Mouse (Mus musculus): Measurements from ENCODE around the gene Lage3.
A peak's percentile ranks its signal among the peaks of the same experiment; 100 is the strongest.
"Not testable (repeated sequence)": the region's sequence is repeated elsewhere in the genome, so short reads cannot be mapped to it uniquely, and the experiment has no call there.

Lage3 gene

DNA sequence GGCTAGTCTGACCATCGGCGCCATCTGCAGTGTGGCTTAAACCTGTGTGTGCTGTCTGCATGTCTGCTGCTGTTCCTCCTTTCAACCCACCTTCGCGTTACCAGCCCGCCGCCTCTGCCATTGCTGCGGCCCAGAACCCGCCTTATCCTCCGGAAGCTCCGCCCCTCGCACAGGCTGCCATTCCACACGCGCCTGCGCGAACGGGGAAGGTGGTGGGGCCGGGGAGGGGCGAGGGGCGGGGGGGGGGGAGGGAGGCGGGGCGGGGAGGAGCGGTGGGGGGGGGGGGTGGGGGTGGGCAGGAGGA is at the start of gene Lage3:
TSS of gene Lage3 (minus strand) at position 152 of the 304 bp plus-strand sequence.
- DNase-seq: peak; percentile 78 to 87

DNA sequence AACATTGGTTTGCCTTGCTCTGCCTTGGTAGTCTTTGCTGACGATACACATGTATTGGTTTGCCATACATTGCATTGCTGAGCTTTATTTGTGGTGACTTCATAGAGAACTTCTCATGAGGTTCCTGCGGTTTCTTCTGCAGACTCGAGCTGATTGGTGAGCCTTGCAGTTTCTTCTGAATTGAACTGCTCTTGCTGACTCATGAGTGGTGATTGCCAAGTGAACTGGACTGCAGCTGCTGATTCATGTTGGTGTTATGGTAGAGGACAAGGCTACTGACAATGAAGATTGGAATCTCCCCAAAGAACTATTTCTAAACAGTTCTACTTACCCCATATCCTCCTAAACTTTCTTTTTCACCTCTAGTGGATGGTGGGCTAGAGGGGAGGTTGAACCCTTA is 46.7 kb upstream of the Lage3 start:
- DNase-seq: no peak

GRCm38 (mm10) chrX:74392535-74393443 is 39.4 kb upstream of the Lage3 start, which contains the start of the genes Fam3a and Ikbkg:
Fam3a (minus strand) TSS chrX:74393272.
Ikbkg (plus strand) TSS chrX:74393290.
- peak; percentile 79 to 90 for DNase-seq

DNA sequence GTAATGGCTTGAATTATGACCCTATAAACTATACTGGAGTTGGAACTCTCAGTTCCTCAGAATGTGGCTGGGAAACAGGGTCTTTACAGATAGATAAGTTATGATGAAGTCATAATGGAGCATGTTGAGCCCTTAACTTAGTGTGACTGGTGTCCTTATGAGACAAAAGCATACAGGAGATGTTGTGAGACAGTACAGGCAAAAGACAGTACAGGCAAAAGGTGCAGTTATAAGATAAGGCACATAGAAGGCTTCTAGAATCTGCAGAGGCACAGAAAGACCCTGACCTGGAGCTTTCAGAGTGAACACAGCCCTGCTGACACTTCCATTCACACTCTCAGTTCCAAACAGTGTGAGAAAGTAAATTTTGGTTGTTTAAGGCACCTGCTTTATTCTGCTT is 34.7 kb upstream of the Lage3 start:
- DNase-seq: no peak

- no peak for DNase-seq
Measured at GRCm38 (mm10) chrX:74384451-74384850, 31.0 kb upstream of the Lage3 start.

DNA sequence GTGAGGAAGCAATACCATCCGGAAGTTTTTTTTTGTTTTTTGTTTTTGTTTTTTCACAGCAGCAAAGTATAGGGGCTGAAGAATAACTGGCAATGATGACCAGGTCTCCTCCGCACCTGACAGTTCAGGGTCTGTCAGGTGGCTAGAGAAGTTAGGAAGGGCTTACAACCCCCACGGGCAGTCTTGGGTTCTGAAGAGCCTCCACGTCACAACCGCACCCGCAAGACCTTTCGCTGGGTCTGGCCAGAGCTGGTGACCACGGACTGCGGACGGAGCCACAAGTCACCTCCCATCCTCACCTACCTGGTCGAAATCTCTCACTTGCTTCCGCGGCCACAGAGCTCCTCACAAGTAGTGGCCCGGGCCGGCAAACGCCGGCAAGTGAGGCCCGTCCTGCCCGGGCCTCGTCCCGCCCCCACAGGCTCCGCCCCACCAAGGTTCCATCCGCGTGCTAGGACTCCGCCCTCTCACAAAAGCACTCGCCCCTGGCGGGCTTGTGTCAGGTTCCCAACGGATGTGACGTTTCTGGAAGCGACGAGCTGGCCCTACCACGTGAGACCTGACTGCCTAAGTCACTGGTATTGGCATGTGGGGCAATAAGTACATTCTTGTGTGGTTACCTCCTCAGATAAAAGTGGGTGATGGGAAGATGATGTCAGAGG is 19.6 kb upstream of the Lage3 start, which contains the start of the genes Ubl4a and Slc10a3:
TSS of gene Ubl4a (minus strand) at position 331 of the 662 bp plus-strand sequence.
TSS of gene Slc10a3 (minus strand) at position 462 of the 662 bp plus-strand sequence.
- peak; percentile 83 to 88 for DNase-seq

GRCm38 (mm10) chrX:74368209-74368909 is 14.9 kb upstream of the Lage3 start:
- peak; percentile 61 to 66 for DNase-seq

DNA sequence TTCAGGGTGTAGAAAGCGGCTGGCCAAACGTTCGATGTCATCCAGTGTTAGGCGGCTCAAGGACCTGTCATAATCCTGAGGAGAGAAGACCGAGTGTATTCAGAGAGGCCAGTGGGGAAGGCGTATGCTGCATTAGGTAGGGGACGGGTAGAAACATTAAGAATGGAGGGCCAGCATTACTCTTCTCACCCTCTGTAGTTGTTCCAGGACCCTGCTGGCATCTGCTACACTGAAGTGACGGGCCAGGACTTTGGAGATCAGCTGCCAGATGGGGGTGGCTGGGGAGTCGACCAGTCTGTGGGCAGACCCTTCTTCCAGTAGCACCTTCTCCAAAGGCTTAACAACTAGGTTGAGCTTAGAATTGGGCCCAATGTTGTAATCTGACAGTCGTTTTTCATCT is 14.1 kb upstream of the Lage3 start:
- DNase-seq: no peak

- no peak for DNase-seq
Measured at GRCm38 (mm10) chrX:74359171-74359570, 5.8 kb upstream of the Lage3 start.

DNA sequence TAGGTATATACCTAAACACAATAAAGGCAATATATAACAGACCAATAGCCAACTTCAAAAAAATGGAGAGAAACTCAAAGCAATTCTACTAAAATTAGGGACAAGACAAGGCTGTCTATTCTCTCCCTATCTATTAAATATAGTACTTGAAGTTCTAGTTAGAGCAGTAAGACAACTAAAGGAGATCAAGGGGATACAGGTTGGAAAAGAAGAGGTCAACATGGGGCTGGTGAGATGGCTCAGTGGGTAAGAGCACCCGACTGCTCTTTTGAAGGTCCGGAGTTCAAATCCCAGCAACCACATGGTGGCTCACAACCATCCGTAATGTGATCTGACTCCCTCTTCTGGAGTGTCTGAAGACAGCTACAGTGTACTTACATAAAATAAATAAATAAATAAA is 3.7 kb upstream of the Lage3 start:
- DNase-seq: not testable (repeated sequence)

- no peak for DNase-seq
Measured at GRCm38 (mm10) chrX:74352645-74353466, 562 bp downstream of the Lage3 start.

GRCm38 (mm10) chrX:74330166-74330930 is 23.1 kb downstream of the Lage3 start:
- DNase-seq: no peak

DNA sequence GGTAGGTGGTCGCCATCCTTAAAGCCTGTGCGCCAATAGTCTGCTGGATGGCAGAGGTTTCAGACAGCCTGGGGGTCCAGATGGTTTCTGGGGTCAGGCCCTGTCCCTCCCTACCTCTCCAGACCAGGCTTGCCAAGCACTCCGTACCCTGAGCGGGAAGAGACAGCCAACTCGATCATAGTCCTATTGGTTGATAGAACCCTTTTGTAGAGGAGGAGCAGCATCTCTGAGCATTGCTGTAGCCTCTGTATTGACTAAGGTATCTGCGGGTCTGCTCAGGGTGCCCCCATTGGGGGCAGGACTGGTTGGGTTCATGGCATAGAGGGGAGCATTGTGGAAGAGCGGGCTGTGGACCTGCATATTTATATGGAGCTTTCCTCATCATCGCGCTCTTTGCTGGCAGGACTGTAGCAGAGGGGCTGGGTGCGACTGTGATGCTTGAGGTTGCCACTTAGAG is 24.2 kb downstream of the Lage3 start:
- no peak for DNase-seq

DNA sequence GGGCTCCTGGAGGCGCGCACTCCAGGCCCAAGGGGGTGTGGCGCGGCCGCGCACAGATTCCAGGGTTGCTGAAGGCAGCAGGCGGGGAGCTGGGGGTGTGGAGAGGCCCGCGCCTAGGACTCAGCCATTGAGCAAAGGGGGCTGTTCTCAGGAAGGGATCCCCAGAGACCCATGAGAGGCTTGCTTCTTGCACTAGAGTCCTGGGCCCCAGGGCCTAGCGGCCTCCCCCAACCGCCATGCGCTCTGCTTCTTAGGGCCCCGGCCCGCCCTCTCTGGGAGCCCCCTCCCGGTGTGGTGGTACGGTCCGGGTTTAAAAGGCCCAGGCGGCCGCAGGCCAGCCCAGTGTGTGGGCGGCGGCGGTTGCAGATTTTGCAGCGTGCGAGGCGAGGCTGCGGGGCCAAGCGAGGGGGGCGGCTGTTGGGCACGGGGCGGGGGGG is 24.7 kb downstream of the Lage3 start, which contains the start of gene Plxna3:
TSS of gene Plxna3 (plus strand) at position 342 of the 437 bp plus-strand sequence.
- peak; percentile 45 to 59 for DNase-seq

DNA sequence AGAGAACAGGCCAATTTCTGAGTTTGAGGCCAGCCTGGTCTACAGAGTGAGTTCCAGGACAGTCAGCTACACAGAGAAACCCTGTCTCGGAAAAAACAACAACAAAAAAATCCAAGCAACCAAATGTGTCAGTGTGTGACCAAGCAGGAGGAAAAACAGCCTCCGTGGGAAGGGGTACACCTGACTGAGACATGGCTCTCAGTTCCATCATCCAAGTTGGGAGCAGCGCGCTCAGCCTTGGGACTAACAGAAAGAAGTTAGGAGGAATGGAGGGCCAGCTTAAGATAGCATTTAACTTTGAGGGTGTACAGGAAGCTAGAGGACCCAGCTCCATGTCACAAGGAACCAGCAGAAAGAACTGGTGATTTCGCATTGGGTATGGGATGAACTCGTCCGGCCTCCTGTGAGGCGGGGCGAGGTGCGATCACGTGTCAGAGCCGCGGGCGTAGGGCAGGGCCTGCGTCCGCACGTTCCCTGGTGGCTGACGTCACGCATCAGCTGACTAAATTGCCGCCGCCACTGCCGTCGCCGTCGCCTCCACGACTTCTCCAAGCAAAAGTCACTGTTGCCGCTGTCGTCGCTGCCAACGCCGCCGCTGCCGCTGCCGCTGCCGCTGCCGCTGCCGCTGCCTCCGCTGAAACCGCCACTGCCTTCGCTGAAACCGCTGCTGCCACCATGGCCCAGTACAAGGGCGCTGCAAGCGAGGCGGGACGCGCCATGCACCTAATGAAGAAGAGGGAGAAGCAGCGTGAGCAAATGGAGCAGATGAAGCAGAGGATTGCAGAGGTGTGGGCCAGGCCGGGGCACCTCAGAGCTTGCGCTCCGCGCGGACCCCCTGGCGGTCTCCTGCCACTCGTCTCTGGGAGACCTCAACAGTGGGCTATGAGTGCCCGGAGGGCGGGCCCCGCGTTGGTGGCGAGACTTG is 40.6 kb downstream of the Lage3 start, which contains the start of gene Fam50a:
TSS of gene Fam50a (plus strand) at position 494 of the 925 bp plus-strand sequence.
- peak; percentile 80 to 90 for DNase-seq

DNA sequence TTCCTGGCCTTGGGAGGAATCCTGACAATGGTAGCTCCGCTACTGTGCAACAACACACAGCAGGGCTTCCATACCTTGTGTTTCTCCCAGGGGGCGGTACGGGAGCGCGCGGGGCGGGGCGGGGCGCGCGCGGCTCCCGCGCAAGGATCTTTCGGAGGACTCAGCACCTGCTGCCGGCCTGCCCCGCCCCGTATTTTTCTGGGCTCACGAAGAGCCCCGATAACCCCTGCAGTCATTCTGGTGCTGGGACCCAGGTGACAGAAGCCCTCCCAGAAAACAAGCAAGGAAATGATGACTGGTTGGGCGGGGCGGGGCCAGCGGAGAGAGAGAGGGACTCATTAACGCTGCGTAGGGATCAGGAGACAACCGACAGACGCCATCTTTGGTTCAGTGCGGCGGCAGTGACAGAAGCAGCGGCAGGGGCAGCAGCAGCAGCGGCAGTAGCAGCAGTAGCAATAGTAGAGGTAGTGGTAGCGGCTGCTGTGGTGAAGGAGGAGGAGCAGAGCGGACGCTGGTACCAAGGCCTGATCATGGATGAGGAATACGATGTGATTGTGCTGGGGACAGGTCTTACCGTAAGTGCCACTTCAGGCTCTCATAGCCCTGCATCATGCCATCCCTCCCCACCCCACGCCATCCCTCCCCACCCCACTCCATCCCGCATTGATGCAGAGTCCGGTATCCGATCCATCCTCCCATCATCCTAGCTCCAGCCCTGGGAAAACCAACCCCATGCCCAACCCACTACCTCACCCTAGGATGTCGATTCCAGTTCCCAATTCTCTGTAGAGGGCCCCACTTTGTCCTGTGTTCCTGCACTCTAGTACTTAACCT is 48.3 kb downstream of the Lage3 start, which contains the start of gene Gdi1:
TSS of gene Gdi1 (plus strand) at position 132 of the 834 bp plus-strand sequence.
- DNase-seq: peak; percentile 77 to 80

All from thymus, postnatal 36 days (tissue).